Mouse (Mus musculus): ENCODE results near the gene Nploc4. TPM values are rescaled to one million over a fixed set of nuclear protein-coding genes. Genes with fewer than 3 reads are reported as not detected.
"Not testable (repeated sequence)": the region's sequence is repeated elsewhere in the genome, so short reads cannot be mapped to it uniquely, and the experiment has no call there.

Gene Nploc4
- polyA plus RNA-seq, 1 experiment from 2014 or later = 37.0 TPM

- H3K27me3 ChIP-seq (ENCODE audit: control insufficient read depth, insufficient read depth, low read length) = no peaks in the 10 kb centered on the region
- H3K4me2 ChIP-seq (replicated peaks; ENCODE audit: low read depth, low read length) = no peak overlapping the region
- no peaks in the 10 kb centered on the region for H3K4me1 ChIP-seq (ENCODE audit: control insufficient read depth, insufficient read depth, low read length)
- no peaks in the 10 kb centered on the region for H3K9me3 ChIP-seq (ENCODE audit: control insufficient read depth, low read depth, low read length)
- no peak overlapping the region for H3K9ac ChIP-seq (replicated peaks; ENCODE audit: low read depth, low read length)
- no peak overlapping the region for H3K4me3 ChIP-seq (ENCODE audit: low read depth, low read length)
- 56% methylated on average over 9 of the region's 9 CpGs for WGBS
- peak overlapping the region; percentile 16 for H3K27ac ChIP-seq (ENCODE audit: low read length)
- H3K36me3 ChIP-seq (ENCODE audit: control insufficient read depth, insufficient read depth, low read length) = peaks cover 54% of the 10 kb centered on the region
- peak; percentile 42; the same call in 1 of the 2 replicates for ATAC-seq (ENCODE audit: insufficient number of reproducible peaks, insufficient read depth, low FRiP score, low read depth)
Measured at GRCm38 (mm10) chr11:120423569-120424295, 13.8 kb downstream of the Nploc4 start.

DNA sequence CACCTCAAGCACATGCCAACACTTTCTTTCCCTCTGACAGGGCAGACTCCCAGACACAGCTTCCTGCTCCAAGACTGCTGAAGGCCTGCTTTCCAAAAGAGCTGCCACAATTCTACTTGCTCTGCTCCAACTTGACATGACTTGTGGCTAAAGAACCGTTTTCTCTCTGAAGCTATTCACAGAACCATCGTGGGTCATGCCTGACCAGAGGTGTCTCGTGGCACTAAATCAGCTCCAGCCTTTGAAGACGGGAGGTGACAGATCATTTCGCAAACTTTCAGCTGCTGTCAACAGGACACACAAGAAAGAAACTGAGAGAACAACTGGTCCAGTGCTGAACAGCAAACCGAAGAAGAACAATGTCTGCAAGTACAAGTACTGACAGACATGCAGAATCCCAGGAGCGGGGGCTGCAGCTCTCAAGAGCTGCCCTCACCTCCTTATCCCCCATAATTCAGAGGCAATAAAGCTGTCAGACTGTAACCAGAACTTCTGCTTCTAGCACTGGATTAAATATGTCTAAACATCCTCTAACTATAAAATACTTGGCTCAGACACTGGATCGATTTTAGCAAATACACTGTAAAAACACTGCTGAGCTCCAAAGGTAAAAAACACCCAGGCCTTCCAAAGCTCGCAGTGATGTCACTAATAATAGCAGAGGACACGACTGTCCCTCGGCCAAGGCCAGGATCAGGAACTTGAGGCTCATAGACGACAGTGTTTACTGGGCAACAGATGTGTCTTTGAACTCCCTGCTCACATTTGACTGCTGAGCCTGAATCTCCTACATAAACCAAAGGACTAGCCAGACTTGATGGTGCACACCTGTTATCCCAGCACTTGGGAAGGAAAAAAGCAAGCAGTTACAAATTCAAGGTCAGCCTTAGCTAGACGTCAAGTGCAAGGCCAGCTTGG lies 14.6 kb downstream of the Nploc4 start:
- Histone ChIP-seq H3K36me3 (ENCODE audit: control insufficient read depth, insufficient read depth, low read length) (peaks cover 54% of the 10 kb centered on the region), H3K4me2 (replicated peaks; ENCODE audit: low read depth, low read length) (no peak overlapping the region), H3K27me3 (ENCODE audit: control insufficient read depth, insufficient read depth, low read length) (no peaks in the 10 kb centered on the region), H3K27ac (ENCODE audit: low read length) (peak overlapping the region; percentile 73; the same call in 1 of the 2 replicates), H3K4me3 (ENCODE audit: low read depth, low read length) (no peak overlapping the region), H3K9me3 (ENCODE audit: control insufficient read depth, low read depth, low read length) (no peaks in the 10 kb centered on the region), H3K9ac (replicated peaks; ENCODE audit: low read depth, low read length) (no peak overlapping the region), H3K4me1 (ENCODE audit: control insufficient read depth, insufficient read depth, low read length) (no peaks in the 10 kb centered on the region)
- 51% methylated on average over 13 of the region's 13 CpGs for WGBS
- peak; percentile 63; the same call in 1 of the 2 replicates for ATAC-seq (ENCODE audit: insufficient number of reproducible peaks, insufficient read depth, low FRiP score, low read depth)

DNA sequence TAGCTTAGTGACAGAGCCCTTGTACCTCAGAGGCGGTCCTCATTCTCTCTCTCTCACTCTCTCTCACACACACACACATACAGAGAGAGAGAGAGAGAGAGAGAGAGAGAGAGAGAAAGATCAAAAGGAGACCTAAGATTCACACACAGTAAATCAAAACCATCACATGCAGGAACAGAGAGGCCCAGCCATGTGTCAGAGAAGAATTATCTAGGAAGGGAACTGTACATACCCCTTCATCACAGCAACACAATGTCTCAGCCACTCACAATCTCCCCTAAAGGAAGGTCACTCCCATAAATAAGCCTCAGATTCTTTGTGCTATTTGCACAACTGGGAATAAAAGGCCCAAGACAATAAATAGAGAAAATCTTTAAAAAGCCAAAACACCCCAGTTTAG lies 18.9 kb downstream of the Nploc4 start:
- Histone ChIP-seq H3K27ac (ENCODE audit: low read length) (no peak overlapping the region), H3K9me3 (ENCODE audit: control insufficient read depth, low read depth, low read length) (no peaks in the 10 kb centered on the region), H3K36me3 (ENCODE audit: control insufficient read depth, insufficient read depth, low read length) (peaks cover 57% of the 10 kb centered on the region), H3K4me1 (ENCODE audit: control insufficient read depth, insufficient read depth, low read length) (no peaks in the 10 kb centered on the region), H3K4me2 (replicated peaks; ENCODE audit: low read depth, low read length) (no peak overlapping the region), H3K27me3 (ENCODE audit: control insufficient read depth, insufficient read depth, low read length) (no peaks in the 10 kb centered on the region), H3K9ac (replicated peaks; ENCODE audit: low read depth, low read length) (no peak overlapping the region), H3K4me3 (ENCODE audit: low read depth, low read length) (no peak overlapping the region)
- no peak for ATAC-seq (ENCODE audit: insufficient number of reproducible peaks, insufficient read depth, low FRiP score, low read depth)
- 84% methylated on average over 1 of the region's 1 CpGs for WGBS

DNA sequence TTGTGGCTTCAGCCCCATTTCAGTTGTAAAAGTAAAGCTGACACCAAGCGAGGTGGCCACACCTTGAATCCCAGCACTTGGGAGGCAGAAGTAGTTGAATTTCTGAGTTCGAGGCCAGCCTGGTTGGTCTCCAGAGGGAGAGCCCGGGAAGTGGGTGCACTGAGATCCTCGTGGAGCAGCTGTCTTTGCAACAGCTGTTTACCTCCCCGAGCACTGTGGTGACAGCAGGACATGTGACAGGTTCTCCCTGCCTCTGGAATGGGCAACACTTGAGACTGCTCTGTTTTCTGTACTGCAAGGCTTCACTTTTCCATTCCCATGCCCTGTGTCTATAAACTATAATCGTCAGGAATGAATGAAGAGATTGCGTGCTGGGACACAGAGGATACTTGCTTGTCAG lies 19.7 kb downstream of the Nploc4 start:
- H3K4me2 ChIP-seq (replicated peaks; ENCODE audit: low read depth, low read length) = no peak overlapping the region
- H3K4me1 ChIP-seq (ENCODE audit: control insufficient read depth, insufficient read depth, low read length) = no peaks in the 10 kb centered on the region
- no peak overlapping the region for H3K9ac ChIP-seq (replicated peaks; ENCODE audit: low read depth, low read length)
- H3K4me3 ChIP-seq (ENCODE audit: low read depth, low read length) = no peak overlapping the region
- H3K9me3 ChIP-seq (ENCODE audit: control insufficient read depth, low read depth, low read length) = no peaks in the 10 kb centered on the region
- peaks cover 64% of the 10 kb centered on the region for H3K36me3 ChIP-seq (ENCODE audit: control insufficient read depth, insufficient read depth, low read length)
- H3K27me3 ChIP-seq (ENCODE audit: control insufficient read depth, insufficient read depth, low read length) = no peaks in the 10 kb centered on the region
- no peak overlapping the region for H3K27ac ChIP-seq (ENCODE audit: low read length)
- 88% methylated on average over 7 of the region's 7 CpGs for WGBS
- ATAC-seq (ENCODE audit: insufficient number of reproducible peaks, insufficient read depth, low FRiP score, low read depth) = no peak

DNA sequence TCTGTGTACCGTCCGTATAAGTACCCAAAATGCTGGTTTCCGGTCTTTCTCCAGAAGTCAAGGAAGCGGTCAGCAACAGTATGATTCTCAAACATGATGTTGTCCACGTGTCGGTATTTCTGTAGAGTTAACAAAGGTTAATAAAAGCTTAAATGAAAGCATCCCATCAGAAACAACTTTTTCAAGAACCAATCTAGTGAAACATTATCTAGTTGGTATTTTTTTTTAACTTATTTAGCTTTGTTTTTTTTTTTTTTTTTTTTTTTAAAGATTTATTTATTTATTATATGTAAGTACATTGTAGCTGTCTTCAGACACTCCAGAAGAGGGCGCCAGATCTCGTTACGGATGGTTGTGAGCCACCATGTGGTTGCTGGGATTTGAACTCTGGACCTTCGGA lies 23.9 kb downstream of the Nploc4 start:
- WGBS = 92% methylated on average over 7 of the region's 10 CpGs
- ATAC-seq (ENCODE audit: insufficient number of reproducible peaks, insufficient read depth, low FRiP score, low read depth); H3K27me3 ChIP-seq (ENCODE audit: control insufficient read depth, insufficient read depth, low read length); H3K9me3 ChIP-seq (ENCODE audit: control insufficient read depth, low read depth, low read length); H3K4me2 ChIP-seq (replicated peaks; ENCODE audit: low read depth, low read length); H3K4me3 ChIP-seq (ENCODE audit: low read depth, low read length); H3K9ac ChIP-seq (replicated peaks; ENCODE audit: low read depth, low read length); H3K27ac ChIP-seq (ENCODE audit: low read length); H3K4me1 ChIP-seq (ENCODE audit: control insufficient read depth, insufficient read depth, low read length): not testable (repeated sequence)
- H3K36me3 ChIP-seq (ENCODE audit: control insufficient read depth, insufficient read depth, low read length) = peaks cover 82% of the 10 kb centered on the region

DNA sequence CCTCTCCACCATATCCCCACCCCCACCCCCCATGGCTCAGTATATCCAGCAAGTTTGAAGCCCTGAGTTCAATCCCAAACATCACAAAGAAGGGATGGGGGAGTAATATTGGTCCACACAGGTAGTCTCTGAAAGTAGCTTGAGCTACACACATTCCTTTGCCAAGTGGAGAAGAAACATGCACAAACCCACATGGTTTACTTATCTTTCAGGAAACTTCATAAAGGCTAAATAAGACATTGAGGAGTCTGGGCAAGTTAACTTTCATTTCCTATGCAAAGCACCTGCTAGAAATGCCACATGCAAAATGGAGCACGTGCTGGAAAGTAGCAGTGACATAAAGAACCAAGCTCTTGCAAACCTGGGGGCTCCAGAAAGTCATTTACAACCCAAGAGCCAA lies 31.1 kb downstream of the Nploc4 start:
- no peaks in the 10 kb centered on the region for H3K27me3 ChIP-seq (ENCODE audit: control insufficient read depth, insufficient read depth, low read length)
- no peak for ATAC-seq (ENCODE audit: insufficient number of reproducible peaks, insufficient read depth, low FRiP score, low read depth)
- H3K9ac ChIP-seq (replicated peaks; ENCODE audit: low read depth, low read length) = no peak overlapping the region
- H3K9me3 ChIP-seq (ENCODE audit: control insufficient read depth, low read depth, low read length) = no peaks in the 10 kb centered on the region
- H3K4me1 ChIP-seq (ENCODE audit: control insufficient read depth, insufficient read depth, low read length) = no peaks in the 10 kb centered on the region
- no peak overlapping the region for H3K27ac ChIP-seq (ENCODE audit: low read length)
- no peak overlapping the region for H3K4me2 ChIP-seq (replicated peaks; ENCODE audit: low read depth, low read length)
- H3K4me3 ChIP-seq (ENCODE audit: low read depth, low read length) = no peak overlapping the region
- 77% methylated on average over 1 of the region's 1 CpGs for WGBS
- H3K36me3 ChIP-seq (ENCODE audit: control insufficient read depth, insufficient read depth, low read length) = peaks cover 93% of the 10 kb centered on the region

- H3K9me3 ChIP-seq (ENCODE audit: control insufficient read depth, low read depth, low read length) = no peaks in the 10 kb centered on the region
- H3K27ac ChIP-seq (ENCODE audit: low read length) = no peak overlapping the region
- H3K4me3 ChIP-seq (ENCODE audit: low read depth, low read length) = no peak overlapping the region
- peaks cover 93% of the 10 kb centered on the region for H3K36me3 ChIP-seq (ENCODE audit: control insufficient read depth, insufficient read depth, low read length)
- WGBS = 89% methylated on average over 3 of the region's 3 CpGs
- H3K4me2 ChIP-seq (replicated peaks; ENCODE audit: low read depth, low read length) = no peak overlapping the region
- H3K9ac ChIP-seq (replicated peaks; ENCODE audit: low read depth, low read length) = no peak overlapping the region
- H3K27me3 ChIP-seq (ENCODE audit: control insufficient read depth, insufficient read depth, low read length) = no peaks in the 10 kb centered on the region
- no peaks in the 10 kb centered on the region for H3K4me1 ChIP-seq (ENCODE audit: control insufficient read depth, insufficient read depth, low read length)
- no peak for ATAC-seq (ENCODE audit: insufficient number of reproducible peaks, insufficient read depth, low FRiP score, low read depth)
Measured at GRCm38 (mm10) chr11:120405867-120406266, 31.6 kb downstream of the Nploc4 start.

DNA sequence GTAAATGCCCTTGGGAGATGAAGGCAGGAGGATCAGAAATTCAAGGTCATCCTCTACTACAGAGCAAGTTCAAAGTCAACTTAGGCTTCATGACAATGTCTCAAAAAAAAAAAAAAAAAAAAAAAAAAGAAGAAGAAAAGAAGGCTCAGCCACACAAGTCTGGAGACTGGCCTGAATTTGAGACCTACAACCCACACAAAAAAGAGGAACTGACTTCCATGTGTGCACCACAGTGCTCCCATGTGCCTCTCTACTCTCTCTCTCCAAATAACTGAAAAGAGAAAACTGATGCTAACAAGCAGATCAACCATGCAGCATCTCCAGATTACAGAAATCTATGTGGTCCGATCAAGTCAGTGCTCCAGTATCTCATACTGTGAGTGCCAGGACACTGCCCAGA lies 32.7 kb downstream of the Nploc4 start:
- WGBS = 100% methylated on average over 1 of the region's 1 CpGs
- Histone ChIP-seq H3K27me3 (ENCODE audit: control insufficient read depth, insufficient read depth, low read length) (no peaks in the 10 kb centered on the region), H3K36me3 (ENCODE audit: control insufficient read depth, insufficient read depth, low read length) (peaks cover 91% of the 10 kb centered on the region), H3K4me3 (ENCODE audit: low read depth, low read length) (no peak overlapping the region), H3K27ac (ENCODE audit: low read length) (no peak overlapping the region), H3K4me2 (replicated peaks; ENCODE audit: low read depth, low read length) (no peak overlapping the region), H3K9ac (replicated peaks; ENCODE audit: low read depth, low read length) (no peak overlapping the region), H3K4me1 (ENCODE audit: control insufficient read depth, insufficient read depth, low read length) (no peaks in the 10 kb centered on the region), H3K9me3 (ENCODE audit: control insufficient read depth, low read depth, low read length) (no peaks in the 10 kb centered on the region)
- ATAC-seq (ENCODE audit: insufficient number of reproducible peaks, insufficient read depth, low FRiP score, low read depth) = no peak
